Mouse (Mus musculus) R1 (cell line): ENCODE measurements around the gene Tent4b.

Source experiments
- DNase-seq: peaks from one replicate; pipeline ENCODE4 v3.0.0-alpha.2; 2018; ENCODE audit warnings: low read depth, low spot score

Gene Tent4b

GRCm38 (mm10) chr8:88228286-88228685 is 29.3 kb downstream of the Tent4b start:
- no peak for DNase-seq

GRCm38 (mm10) chr8:88228800-88229199 is 29.8 kb downstream of the Tent4b start:
- no peak for DNase-seq

GRCm38 (mm10) chr8:88236666-88237065 is 37.7 kb downstream of the Tent4b start:
- no peak for DNase-seq

- no peak for DNase-seq
These were observed 38.6 kb downstream of the Tent4b start for GRCm38 (mm10) chr8:88237606-88238005.

- DNase-seq, result no peak
These were observed 40.3 kb downstream of the Tent4b start for GRCm38 (mm10) chr8:88239277-88239676.

GRCm38 (mm10) chr8:88241871-88242270 is 42.9 kb downstream of the Tent4b start:
- DNase-seq, result no peak

- DNase-seq, result peak; percentile 61
These were observed 45.3 kb downstream of the Tent4b start for GRCm38 (mm10) chr8:88244298-88244697.

GRCm38 (mm10) chr8:88252791-88253190 is 53.8 kb downstream of the Tent4b start:
- DNase-seq, result peak; percentile 64

GRCm38 (mm10) chr8:88254957-88255356 is 55.9 kb downstream of the Tent4b start:
- DNase-seq, result no peak

GRCm38 (mm10) chr8:88258024-88258423 is 59.0 kb downstream of the Tent4b start:
- no peak for DNase-seq

- DNase-seq, result no peak
These were observed 59.5 kb downstream of the Tent4b start for GRCm38 (mm10) chr8:88258544-88258943.

- DNase-seq, result no peak
These were observed 61.5 kb downstream of the Tent4b start for GRCm38 (mm10) chr8:88260466-88260980.

- peak; percentile 68 for DNase-seq
These were observed 64.0 kb downstream of the Tent4b start for GRCm38 (mm10) chr8:88262831-88263635.

GRCm38 (mm10) chr8:88265511-88265910 is 66.5 kb downstream of the Tent4b start:
- DNase-seq, result peak; percentile 66

- DNase-seq, result peak; percentile 63
These were observed 67.3 kb downstream of the Tent4b start for GRCm38 (mm10) chr8:88266170-88266800.

GRCm38 (mm10) chr8:88266801-88267403 is 67.9 kb downstream of the Tent4b start:
- DNase-seq, result no peak

- DNase-seq, result no peak
These were observed 70.3 kb downstream of the Tent4b start for GRCm38 (mm10) chr8:88269107-88269875.

GRCm38 (mm10) chr8:88270086-88270485 is 71.1 kb downstream of the Tent4b start:
- DNase-seq, result peak; percentile 48

GRCm38 (mm10) chr8:88272231-88273050 is 73.4 kb downstream of the Tent4b start, which contains the start of gene Adcy7:
TSS of gene Adcy7 (plus strand) at chr8:88272403.
- peak; percentile 77 for DNase-seq

- DNase-seq, result no peak
These were observed 74.0 kb downstream of the Tent4b start for GRCm38 (mm10) chr8:88273051-88273430.

GRCm38 (mm10) chr8:88274090-88274489 is 75.1 kb downstream of the Tent4b start:
- DNase-seq, result no peak
